Mouse (Mus musculus) brain, embryonic 18.5 days (tissue): ENCODE data around the gene Atxn1.

Source experiments
- DNase-seq: peaks from one replicate; pipeline ENCODE4 v3.0.0-alpha.2; 2012; ENCODE audit warnings: low read depth, low spot score

The Atxn1 gene

DNA sequence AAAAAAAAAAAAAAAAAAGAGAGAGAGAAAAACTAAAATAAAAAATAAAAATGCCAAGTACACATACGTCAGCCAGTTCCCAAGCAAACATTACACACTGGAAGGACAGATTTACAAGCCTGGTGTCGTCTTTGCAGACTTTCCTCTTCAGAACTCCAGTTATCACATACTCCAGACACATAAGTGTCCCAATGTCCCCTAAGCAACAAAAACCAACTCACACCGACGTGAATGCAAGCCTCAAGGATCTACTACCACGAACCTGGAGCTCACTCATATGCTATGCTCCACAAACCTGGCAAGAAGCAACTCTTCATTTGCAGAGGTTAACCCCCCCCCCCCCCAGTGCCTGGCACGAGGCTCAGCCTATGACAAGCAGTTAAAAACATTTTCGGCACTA, 136.8 kb downstream of the Atxn1 start:
- no peak for DNase-seq

DNA sequence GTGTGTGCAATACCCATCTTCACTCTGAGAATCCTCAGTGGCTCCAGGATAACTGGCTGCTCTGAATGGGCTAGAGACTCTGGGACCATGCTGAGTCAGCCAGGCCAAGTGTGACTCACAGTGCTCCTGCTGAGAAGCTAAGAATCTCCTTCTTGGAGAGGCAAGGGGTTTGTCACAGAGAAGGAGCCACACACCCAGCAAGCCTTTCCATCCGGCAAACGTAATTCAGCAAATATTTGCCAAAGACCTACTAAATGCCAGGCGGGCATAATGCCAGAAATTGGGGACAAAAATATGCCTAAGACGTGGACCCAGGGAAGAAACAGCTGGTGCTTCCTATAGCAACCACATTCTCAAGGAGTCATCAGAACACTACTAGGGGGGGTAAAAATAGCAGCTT, 137.2 kb downstream of the Atxn1 start:
- DNase-seq = no peak

DNA sequence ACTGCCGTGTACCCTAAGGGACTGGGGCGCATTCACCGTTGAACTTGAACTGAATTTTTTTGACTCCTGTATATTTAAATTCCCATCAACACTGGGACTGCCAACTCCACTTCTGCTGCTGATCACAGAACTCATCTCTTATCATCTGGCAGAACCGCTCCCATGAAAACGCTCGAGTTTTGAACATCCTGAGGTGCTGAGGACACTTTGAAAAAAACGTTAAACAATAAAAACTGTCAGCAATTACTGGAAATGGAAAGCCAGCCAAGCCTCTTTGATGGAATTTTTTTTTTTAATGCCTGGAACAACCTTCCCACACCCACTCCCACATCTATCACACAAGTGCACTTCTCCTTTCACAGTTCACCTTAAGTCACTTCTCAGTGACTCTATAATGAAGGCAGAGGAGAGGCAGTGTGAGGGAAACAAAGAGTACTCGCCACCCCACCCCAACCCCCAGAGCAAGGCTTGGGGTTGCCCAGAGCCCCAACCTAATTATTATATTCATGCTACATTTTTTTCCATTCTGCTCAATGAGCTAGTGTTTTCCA, 137.7 kb downstream of the Atxn1 start:
- DNase-seq = no peak

DNA sequence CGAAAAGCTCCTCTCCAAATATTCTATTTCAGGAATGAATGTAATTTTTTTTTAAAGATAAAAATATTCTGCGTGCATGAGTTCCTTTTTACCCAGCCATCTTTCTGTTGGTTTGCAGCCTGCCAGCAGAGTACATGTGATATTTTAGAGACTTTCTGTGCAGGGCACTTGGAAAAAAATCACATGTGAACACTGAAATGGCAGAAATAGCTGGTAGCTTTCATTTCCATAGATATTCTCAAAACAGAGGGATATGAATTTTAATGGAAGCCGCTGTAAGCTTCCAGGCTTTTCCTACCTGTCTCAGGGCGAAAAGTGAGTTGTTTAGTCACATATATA, 142.3 kb downstream of the Atxn1 start:
- DNase-seq = peak; percentile 43

DNA sequence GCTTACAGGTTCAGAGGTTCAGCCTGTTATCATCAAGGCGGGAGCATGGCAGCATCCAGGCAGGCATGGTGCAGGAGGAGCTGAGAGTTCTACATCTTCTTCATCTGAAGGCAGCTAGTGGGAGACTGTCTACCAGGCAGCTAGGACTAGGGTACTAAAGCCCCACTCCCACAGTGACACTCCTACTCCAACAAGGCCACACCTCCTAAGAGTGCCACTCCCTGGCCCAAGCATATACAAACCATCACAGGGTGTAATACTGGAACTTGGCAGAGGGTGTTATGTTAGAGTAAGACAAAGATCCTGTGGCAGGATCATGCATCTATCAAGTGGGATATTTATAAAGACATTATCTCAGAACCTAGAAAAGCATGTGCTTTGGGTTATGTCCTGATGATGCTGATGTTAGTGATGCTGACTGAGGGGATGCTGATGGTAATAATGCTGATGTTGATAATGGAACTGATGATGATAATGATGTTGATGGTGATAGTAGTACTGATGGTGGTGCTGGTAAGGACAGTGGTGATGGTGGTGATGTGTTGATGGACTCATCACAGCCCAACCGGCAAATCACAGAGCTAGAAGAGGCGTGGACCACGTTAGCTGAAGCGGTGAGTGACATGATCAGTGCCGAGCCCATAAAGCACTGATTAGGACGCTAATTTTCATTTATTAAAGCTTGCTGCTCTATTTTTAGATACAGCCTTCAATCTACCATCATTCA, 142.9 kb downstream of the Atxn1 start:
- no peak for DNase-seq

DNA sequence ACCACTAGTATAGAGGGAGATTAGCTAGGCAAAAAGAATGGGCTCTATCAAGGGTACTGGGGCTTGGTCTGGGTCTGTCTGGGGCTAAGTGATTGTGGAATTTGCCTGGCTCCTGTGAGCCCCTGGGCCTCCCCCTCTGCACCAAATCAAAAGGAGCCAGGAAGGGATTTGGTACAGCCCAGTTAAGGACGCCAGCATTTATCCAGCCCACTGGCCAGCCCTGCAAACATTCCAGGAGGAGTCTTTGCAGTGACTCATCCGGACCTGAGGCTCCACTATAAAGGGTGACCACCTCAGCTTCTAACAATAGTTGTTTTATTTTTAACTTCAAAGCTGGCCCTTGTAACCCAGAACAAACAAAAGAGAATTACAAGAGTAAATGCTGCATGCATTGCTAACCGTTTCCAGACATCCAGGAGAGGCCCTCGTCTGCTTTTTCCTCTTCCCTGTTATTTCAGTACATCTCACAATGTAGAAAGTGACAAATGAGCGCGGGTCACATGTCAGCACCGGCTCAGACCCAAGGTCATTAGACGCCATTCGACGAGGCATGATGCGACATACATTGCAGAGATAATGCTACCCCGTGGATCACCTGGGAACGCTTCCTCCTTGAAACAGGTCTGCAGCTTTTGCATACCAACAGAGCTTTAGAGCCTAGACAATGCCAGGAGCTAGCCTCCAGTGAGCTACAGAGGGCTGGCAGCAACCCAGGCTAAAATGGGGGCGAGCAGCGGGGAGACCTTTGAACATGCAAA, 144.2 kb downstream of the Atxn1 start:
- no peak for DNase-seq

DNA sequence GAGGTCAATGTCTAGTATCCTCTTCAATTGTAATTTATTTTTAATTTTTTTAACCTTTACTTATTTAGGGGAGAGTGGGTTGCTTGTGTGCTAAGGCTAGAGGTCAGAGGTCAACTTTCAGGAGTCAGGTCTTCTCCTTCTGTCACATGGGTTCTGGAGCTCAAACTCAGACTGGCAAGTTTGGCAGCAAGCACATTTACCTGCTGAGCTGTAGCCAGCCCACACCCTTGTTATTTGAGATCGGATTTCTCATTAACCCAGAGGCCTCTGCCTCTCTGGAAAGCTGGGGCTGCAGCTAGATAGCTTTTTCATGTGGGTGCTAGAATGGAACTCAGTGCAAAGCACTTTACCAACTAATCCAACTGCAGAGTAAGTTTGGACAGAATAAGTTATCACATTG, 148.1 kb downstream of the Atxn1 start:
- DNase-seq = no peak

DNA sequence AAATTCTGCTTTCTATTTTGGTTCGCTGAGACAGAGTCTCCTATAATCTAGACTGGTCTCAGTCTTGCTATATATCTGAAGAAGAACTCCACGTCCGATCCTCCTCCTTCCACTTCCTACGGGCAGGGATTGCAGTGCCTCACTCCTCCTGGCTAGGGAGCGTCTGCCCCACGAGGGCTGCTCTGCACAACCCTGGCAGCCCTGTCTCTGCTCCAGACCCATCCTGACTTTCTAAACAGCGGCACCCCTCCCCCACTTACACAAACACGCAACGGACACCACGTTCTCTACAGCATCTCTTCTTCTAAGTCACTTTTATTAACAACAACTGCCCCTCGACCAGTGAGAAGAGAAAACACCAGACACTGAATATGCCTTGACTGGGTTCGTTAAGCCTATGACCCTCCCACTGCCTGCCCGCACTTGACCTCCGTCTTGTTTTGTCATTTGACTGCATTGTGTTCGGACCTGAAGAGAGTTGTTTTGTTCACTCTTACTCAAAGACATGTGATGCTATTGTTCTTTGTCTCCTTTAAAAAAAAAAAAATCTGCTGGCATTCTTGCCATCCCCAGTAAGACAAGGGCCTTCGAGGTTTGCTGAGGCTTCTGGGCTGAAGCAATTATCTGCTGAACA, 154.9 kb downstream of the Atxn1 start:
- no peak for DNase-seq

DNA sequence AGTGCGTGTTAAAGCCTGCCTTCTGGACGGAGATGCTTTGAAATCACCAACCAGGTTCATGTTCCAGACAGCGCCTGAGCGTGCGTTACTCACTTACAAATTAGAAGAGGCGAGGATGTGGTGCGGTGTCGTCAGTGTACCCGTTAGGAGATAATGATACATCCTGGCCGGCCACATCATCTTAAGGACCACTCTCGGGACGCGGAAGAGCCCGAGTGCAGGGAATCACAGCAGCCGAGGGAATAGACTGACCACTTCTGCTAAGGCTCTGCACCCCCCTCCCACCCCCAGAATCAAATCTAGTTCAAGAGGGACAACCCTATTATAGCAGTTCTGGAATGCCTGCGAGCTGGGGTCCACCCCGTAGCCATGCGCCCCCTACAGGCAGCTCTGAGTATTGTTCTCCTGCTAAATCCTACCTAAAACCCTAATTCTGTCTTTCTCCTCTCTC, 157.2 kb downstream of the Atxn1 start:
- no peak for DNase-seq

DNA sequence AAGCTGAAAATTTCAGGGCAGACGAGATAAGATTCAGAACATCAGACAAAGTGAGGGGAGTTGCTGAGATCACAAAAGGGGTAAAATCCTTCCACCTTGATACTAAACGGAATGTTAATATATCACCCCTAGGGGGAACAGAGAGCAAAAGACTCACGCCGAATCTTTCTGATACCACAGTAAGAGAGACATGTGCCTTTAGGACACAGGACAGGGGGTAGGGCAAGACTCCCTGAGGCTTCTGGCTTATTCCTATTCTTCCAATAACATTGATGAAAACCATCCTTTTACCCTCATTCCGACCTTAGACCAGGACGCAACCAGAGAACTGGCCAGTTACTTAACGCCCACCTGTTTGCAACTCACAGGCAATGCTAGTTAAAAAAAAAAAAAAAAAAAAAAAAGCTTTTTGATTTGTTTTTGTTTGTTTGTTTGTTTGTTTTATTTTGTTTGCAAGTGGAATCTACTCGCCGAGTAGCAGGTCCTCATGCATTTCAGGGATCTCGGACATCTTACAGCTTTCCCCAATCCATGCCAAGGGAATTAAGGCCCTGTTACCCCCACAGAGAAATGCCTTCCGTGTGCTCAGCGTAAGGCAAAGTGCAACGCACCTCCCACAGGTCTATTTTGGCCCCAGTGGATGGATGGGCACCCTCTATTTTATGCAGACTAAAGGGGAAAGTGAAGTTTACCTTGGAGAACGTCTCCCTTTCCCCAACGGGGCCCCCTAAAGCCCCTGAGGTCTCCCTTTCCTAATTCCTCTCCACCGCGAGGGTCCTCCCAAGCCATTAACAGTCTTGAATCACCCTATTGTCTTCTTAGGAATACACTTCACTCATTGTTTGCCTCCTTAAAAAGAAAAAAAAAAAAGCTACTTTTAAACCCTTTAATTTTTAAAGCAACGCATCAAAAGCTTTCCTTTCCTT, 157.9 kb downstream of the Atxn1 start:
- no peak for DNase-seq

DNA sequence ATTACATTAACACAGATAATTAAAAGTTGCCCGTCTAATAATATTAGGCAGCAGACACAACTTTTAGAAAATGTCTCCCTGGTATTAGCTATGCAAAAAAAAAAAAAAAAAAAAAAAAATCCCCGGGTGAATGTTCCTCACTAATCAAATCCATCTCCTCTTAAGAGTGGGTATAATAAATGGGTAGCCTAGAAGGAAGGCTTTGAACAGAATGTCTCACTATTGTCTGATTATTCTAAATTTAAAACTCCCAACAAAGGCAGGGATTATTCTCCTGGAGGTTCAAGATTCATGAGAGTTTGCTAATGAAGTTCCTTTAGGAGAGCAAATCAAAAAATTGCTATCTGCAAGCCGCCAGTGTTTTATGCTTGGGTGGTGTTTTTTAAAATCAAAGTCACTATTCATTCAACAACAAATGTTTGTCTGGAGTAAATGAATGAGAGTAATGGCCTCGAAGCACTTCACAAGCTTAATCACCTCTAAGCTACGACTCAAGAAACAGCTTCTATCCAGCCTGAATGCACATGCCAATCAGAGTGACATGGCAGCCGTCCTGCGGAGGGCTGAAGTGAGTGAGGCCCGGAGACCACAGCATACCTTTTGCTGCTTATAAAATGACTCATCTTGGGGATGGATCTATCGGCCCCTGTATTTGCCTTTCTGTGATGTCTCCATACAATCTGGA, 158.8 kb downstream of the Atxn1 start:
- DNase-seq = no peak

DNA sequence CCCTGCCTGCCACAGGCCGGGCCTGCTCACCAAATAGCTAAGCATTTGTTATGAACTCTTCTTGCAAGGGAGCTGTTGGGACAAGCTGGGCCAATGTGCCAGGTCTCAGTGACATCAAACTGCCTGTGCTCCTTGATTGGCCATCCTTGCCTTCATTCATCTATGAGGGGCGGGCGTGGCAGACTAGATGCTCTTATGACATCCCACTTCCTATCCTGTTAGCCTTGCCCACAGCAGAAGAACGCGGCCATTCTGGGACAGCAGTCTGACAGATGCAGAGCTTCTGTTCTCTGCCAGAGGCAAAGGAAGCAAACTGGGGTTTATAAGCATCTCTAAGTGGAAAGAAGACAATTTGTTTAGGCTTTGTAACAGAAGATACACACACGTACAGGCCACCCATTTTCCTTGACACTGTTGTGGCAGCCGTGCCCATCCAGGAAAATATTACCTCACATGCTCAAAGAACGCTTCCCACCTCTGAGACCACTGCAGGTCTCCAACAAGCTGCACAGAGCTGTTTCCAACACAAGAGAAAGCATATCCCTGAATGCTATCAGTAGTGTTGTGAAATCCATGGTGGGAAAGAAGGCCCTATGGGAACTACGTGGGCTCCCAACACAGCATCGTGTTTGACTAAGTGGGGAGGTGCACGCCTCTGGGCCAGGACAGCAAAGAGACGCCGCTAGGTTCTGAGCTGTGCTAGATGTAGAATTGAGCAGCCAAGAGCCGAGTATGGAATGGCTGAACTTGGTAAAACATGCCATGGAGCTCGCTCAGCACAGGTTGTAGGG, 162.0 kb downstream of the Atxn1 start:
- no peak for DNase-seq

DNA sequence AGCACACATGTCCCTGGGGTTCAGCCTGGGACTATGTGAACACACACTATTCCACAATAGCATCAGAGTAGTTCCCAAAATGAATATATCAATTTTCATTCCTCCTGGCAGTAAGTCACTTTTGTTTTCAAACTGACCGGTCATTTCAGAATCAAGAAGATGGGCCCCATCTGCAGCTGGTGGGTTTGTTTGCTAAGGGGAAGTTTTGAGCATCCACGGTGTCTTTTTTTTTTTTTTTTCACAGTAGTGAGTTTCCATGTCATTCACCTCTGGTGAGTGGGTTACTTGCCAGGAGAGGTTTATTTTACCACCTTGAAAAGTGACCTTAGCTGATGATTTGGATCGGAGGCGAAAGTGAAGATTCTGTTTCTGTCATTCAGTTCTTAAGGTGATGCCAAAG, 166.6 kb downstream of the Atxn1 start:
- no peak for DNase-seq

DNA sequence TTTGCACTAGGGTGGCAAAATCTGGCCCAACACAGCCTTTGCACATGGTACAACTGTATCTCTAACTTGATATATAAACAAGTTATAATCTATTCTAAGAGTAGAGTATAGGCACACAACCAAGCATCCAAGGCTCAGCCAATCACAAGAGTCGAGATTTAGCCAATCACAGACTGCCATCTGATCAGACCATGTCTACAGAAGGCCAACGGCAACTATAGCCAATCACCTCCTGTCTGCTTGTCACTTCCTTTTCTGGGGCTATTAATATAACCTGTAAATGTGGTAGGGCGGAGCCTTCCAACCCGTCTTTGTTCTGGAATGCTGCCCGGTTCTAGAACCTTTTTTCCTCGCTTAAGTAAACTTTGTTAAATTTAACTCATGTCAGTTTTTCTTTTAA, 167.1 kb downstream of the Atxn1 start:
- DNase-seq = no peak

DNA sequence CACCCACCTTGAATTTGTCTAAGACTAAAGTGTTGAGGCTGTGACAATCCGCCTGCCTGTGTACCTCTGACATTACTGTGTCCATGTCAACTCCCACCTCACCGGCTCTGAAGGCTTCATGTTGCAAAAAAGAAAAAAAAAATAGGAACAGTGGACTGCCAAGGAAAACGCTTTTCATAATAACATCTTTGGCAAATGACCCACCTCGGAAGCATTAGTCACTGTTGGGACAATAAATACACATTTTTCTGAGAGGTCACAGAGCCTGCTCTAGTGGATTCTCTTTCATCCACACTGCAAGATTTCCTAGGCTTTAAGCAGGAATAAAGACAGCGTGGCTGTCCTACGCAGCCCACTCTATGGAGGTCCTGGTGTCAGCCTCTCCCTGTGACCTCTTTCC, 168.5 kb downstream of the Atxn1 start:
- no peak for DNase-seq

DNA sequence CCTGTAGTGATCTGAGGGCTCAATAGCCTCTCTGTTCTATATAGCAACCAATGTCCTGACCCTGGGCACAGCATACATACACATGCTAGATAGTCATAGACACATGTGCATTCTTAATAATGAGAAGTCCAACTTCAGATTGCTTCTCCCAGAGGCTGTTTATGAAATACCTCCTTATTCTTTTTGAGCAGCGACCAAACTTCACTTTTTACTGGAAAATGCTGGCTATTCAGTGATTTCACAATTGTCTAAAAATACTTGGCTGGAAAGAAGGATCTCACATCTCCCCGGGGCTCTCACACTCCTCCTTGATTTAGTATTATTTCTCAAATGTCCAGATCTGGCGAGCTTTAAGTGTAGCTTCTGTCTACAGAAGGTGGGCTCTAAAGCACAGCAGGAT, 171.0 kb downstream of the Atxn1 start:
- DNase-seq = no peak

DNA sequence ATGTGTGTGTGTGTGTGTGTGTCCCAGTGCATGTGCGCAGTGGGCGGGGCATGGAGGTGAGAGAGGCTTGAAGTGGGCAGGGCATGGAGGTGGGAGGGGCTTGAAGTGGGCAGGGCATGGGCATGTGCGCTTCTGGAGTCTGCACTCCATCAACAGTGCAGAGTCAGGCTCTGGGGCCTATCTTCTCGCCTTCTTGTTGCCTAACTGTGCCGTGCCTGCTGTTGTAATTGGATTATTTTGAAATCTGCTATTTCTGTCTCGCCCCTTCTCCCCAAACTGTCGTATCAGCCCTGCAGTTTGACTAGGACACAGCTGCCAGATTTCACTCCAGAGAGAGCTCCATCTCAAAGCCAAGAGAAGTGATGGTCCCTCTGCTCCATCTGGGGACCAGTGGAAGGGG, 178.4 kb downstream of the Atxn1 start:
- no peak for DNase-seq

DNA sequence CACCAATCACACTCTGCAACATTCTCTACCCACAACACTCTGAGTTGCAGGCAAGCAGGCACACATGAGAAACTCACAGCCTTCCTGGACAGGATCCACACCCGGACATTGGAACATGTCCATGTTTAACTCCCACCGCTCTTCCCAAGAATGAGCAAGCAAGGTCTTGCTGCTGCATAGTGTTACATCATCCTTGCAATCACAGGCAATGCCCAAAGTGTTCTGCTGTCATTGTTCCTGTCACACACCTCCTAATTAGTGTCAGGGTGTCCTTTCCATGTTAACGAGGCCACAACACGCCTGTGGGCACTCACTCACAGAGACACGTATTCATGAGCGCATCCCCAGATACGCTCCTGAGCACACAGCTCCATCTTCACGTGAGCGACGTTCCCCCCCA, 181.1 kb downstream of the Atxn1 start:
- DNase-seq = no peak

DNA sequence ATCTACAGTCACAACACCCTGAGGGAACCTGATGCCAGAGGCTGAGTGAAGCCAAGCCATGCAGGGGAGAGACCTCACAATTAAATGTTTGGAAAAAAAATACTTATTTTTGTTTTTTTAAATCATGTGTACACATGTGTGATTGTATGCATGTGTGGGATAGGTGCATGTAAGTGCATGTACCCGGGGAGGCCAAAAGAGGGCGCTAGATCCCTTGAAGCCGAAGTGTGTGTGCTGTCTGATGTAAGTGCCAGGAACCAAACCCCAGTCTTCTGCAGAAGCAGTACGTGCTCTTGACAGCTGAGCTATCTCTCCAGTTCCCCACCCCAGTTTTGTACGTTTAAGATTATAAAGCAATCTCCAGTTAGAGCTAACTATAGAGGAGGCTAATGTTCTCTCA, 186.1 kb downstream of the Atxn1 start:
- DNase-seq = no peak

DNA sequence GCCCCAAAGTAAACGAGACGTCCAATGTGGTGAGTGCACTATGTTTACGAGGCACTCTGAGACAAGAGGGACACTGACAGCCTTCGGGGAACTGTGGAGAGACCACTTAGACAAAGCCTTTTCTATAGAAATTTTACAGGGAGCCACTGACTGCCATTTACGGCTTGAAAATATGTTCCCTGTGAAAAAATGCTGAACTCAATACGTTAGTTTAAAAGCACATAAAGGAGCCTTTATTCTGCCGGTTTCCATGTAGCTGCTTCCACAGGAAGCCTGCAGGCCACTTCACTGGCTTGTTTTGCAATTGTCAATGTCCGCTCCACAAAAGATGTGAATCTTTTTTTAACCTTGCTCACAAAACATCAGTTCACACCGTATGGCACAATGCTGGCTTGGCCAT, 186.6 kb downstream of the Atxn1 start:
- DNase-seq = no peak
